Mouse (Mus musculus): ENCODE measurements at regions not wholly inside any gene's neighbourhood (a gene's known extent, or its start where the extent isn't known, plus 50 kb on each side); places are given as distances from the start of the nearest gene placed in this dataset.

DNA sequence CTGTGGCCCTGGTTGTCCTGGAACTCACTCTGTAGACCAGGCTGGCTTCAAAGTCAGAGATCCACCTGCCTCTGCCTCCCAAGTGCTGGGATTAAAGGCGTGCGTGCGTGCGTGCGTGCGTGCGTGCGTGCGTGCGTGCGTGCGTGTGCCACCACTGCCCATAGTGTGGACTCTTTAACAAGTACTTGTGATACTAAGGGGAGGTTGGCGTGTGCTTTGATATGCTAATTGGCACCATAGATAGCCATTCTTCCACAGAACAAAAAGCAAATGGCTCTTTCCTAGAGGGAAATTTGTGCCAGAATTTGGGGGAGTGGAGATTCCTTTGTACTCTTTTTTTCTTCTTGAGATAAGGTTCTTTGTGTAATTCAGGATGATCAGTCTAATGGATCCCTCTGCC lies 91.3 kb upstream of the Nr5a2 start:
- ATAC-seq (replicated peaks; ENCODE audit: low FRiP score), result no peak
- 90% methylated on average over 13 of the region's 13 CpGs for WGBS

DNA sequence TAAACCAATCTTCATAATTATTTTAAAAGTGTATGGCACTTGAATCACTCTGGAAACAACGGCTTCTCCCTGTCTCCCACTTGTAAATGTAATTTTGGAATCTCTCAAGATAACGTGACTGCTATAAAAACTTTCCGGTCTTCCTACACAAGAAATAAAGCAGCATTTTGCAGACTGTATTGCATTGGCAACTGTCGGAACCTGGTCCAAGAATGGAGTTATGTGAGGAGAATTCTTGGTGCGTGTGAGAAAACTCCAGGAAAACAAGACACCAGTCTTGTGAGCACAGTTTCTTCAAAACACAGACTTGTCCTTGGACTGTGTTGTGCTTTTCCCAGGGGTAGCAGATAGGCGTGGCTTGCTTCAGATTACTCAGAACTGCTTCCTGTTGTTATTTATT lies 83.8 kb upstream of the Nr5a2 start:
- Histone ChIP-seq H3K9ac (ENCODE audit: low read depth, low read length) (no peak overlapping the region), H3K4me1 (replicated peaks; ENCODE audit: control insufficient read depth, insufficient read depth, low read length) (no peaks in the 10 kb centered on the region), H3K27ac (ENCODE audit: low read depth, low read length) (no peak overlapping the region), H3K4me3 (ENCODE audit: low read depth, low read length) (no peak overlapping the region), H3K27me3 (replicated peaks; ENCODE audit: control insufficient read depth, insufficient read depth, low read length) (no peaks in the 10 kb centered on the region), H3K9me3 (ENCODE audit: control insufficient read depth, low read length) (no peaks in the 10 kb centered on the region), H3K36me3 (ENCODE audit: control insufficient read depth, insufficient read depth, low read length) (no peaks in the 10 kb centered on the region), H3K4me2 (no peak overlapping the region)
- DNase-seq (ENCODE audit: low spot score) (no peak), ATAC-seq (replicated peaks; ENCODE audit: low FRiP score) (no peak)
- WGBS, result 84% methylated on average over 6 of the region's 6 CpGs

More for the DNA sequence above, 91.3 kb upstream of the Nr5a2 start:
- Histone ChIP-seq H3K9me3 (ENCODE audit: control insufficient read depth, low read length) (no peaks in the 10 kb centered on the region), H3K27ac (ENCODE audit: low read depth, low read length) (no peak overlapping the region), H3K4me2 (no peak overlapping the region), H3K9ac (ENCODE audit: low read depth, low read length) (no peak overlapping the region), H3K4me1 (replicated peaks; ENCODE audit: control insufficient read depth, insufficient read depth, low read length) (no peaks in the 10 kb centered on the region), H3K36me3 (ENCODE audit: control insufficient read depth, insufficient read depth, low read length) (no peaks in the 10 kb centered on the region), H3K27me3 (replicated peaks; ENCODE audit: control insufficient read depth, insufficient read depth, low read length) (no peaks in the 10 kb centered on the region), H3K4me3 (ENCODE audit: low read depth, low read length) (no peak overlapping the region)
- DNase-seq (ENCODE audit: low spot score), result no peak

DNA sequence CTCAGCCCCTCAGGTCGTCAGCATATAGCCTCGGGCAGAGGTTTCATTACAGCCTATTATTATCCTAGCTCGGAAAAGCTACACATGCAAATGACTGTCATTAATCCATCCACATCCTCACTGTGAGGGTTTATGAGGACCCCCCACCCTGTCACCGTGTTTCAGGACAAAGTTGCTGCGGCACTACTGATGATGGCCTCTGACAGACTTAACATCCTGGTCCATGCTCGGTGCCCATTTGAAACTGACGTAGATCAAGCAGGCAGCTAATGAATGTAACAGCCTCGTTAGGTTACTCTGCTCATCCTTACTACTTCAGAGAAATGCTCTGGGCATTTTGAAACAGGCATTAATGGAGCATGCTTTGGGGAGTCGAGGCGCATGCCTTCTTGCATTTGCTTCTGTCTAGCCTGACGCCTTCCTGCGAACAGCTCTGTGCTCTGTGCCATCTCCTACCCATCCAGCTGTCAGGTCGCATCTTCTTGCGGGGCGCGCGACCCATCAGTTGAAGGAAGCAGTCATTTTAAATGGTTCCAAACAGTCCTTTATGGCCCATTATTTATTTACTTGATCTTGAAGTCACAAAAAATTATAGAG lies 82.3 kb upstream of the Nr5a2 start:
- ATAC-seq (replicated peaks; ENCODE audit: low FRiP score), result no peak
- no peak overlapping the region for H3K27ac ChIP-seq (ENCODE audit: low read depth, low read length)
- DNase-seq (ENCODE audit: low spot score), result no peak
- H3K9ac ChIP-seq (ENCODE audit: low read depth, low read length), result no peak overlapping the region
- H3K27me3 ChIP-seq (replicated peaks; ENCODE audit: control insufficient read depth, insufficient read depth, low read length), result no peaks in the 10 kb centered on the region
- no peaks in the 10 kb centered on the region for H3K4me1 ChIP-seq (replicated peaks; ENCODE audit: control insufficient read depth, insufficient read depth, low read length)
- no peaks in the 10 kb centered on the region for H3K36me3 ChIP-seq (ENCODE audit: control insufficient read depth, insufficient read depth, low read length)
- no peaks in the 10 kb centered on the region for H3K9me3 ChIP-seq (ENCODE audit: control insufficient read depth, low read length)
- no peak overlapping the region for H3K4me2 ChIP-seq
- WGBS, result 84% methylated on average over 17 of the region's 17 CpGs
- no peak overlapping the region for H3K4me3 ChIP-seq (ENCODE audit: low read depth, low read length)

DNA sequence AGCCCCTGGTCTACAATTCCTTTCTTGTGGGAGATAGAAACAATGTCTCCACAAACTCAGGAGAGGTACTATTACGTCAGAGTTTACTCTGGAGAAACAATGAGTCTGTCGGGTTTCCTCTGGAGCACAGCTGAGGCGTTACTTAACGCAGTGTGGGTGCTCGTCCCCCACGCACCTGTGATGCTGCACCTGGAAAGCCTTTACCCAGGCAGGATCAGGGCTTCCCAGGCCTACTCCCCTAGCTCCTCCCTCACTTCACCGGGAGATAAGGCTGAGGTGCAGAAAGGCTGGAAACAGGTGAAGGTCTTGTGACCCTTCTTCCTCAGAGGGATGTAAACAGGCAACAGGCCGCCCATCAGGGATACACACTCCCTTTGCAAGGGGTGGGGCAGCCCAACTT lies 80.7 kb upstream of the Nr5a2 start:
- 59% methylated on average over 8 of the region's 8 CpGs for WGBS
- Histone ChIP-seq H3K27ac (ENCODE audit: low read depth, low read length) (no peak overlapping the region), H3K4me1 (replicated peaks; ENCODE audit: control insufficient read depth, insufficient read depth, low read length) (no peaks in the 10 kb centered on the region), H3K4me3 (ENCODE audit: low read depth, low read length) (no peak overlapping the region), H3K36me3 (ENCODE audit: control insufficient read depth, insufficient read depth, low read length) (no peaks in the 10 kb centered on the region), H3K9me3 (ENCODE audit: control insufficient read depth, low read length) (no peaks in the 10 kb centered on the region), H3K9ac (ENCODE audit: low read depth, low read length) (no peak overlapping the region), H3K4me2 (no peak overlapping the region), H3K27me3 (replicated peaks; ENCODE audit: control insufficient read depth, insufficient read depth, low read length) (no peaks in the 10 kb centered on the region)
- ATAC-seq (replicated peaks; ENCODE audit: low FRiP score) (no peak), DNase-seq (ENCODE audit: low spot score) (no peak)

- no peaks in the 10 kb centered on the region for H3K9me3 ChIP-seq (ENCODE audit: control insufficient read depth, low read length)
- DNase-seq (ENCODE audit: low spot score) (no peak), ATAC-seq (replicated peaks; ENCODE audit: low FRiP score) (no peak)
- no peaks in the 10 kb centered on the region for H3K27me3 ChIP-seq (replicated peaks; ENCODE audit: control insufficient read depth, insufficient read depth, low read length)
- no peak overlapping the region for H3K27ac ChIP-seq (ENCODE audit: low read depth, low read length)
- no peak overlapping the region for H3K4me2 ChIP-seq
- H3K36me3 ChIP-seq (ENCODE audit: control insufficient read depth, insufficient read depth, low read length), result no peaks in the 10 kb centered on the region
- H3K4me3 ChIP-seq (ENCODE audit: low read depth, low read length), result no peak overlapping the region
- no peaks in the 10 kb centered on the region; the same call in 1 of the 2 replicates for H3K4me1 ChIP-seq (replicated peaks; ENCODE audit: control insufficient read depth, insufficient read depth, low read length)
- 81% methylated on average over 6 of the region's 6 CpGs for WGBS
- H3K9ac ChIP-seq (ENCODE audit: low read depth, low read length), result no peak overlapping the region
Observed at GRCm38 (mm10) chr1:137034586-137034985, 74.3 kb upstream of the Nr5a2 start.

DNA sequence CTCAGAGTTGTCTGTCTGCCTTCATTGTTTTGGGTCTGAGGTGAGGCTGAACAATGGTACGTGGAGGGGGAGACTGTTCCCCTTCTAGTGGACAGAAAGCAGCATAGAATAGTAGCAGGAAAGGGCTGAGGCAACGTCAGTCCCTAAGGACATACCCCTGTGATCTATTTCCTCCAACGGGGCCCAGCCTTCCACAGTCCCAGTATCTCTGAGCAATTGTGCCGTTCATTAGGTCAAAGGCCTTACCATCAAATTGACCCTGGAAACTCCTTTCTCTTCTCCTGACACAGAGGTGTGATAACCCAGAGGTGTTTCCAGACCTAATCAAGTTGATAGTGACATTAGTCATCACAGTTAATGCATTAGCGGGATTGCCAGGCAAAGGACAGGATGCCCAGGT lies 73.4 kb upstream of the Nr5a2 start:
- 59% methylated on average over 5 of the region's 5 CpGs for WGBS
- Histone ChIP-seq H3K4me2 (no peak overlapping the region), H3K27me3 (replicated peaks; ENCODE audit: control insufficient read depth, insufficient read depth, low read length) (no peaks in the 10 kb centered on the region), H3K36me3 (ENCODE audit: control insufficient read depth, insufficient read depth, low read length) (no peaks in the 10 kb centered on the region), H3K4me3 (ENCODE audit: low read depth, low read length) (no peak overlapping the region), H3K4me1 (replicated peaks; ENCODE audit: control insufficient read depth, insufficient read depth, low read length) (no peaks in the 10 kb centered on the region; the same call in 1 of the 2 replicates), H3K27ac (ENCODE audit: low read depth, low read length) (no peak overlapping the region), H3K9ac (ENCODE audit: low read depth, low read length) (no peak overlapping the region), H3K9me3 (ENCODE audit: control insufficient read depth, low read length) (no peaks in the 10 kb centered on the region)
- no peak for ATAC-seq (replicated peaks; ENCODE audit: low FRiP score)
- no peak for DNase-seq (ENCODE audit: low spot score)

DNA sequence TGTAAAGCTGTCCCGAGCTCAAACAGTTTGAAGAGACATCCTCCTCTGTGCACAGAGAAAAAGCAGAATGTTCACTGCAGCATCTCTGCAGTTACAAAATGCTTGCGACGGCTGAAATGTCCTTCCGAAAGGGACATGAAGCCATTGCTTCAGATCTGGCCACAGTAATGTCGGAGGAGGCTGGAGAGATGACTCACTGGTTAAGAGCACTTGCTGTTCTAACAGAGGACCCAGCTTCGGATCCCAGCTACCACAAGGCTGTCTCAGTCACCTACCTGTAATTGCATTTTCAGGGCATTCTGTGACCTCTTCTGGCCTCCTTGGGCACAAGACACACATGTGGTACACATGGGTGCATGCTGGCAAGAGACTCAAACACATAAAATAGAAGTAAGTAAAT lies 63.5 kb upstream of the Nr5a2 start:
- no peaks in the 10 kb centered on the region for H3K36me3 ChIP-seq (ENCODE audit: control insufficient read depth, insufficient read depth, low read length)
- ATAC-seq (replicated peaks; ENCODE audit: low FRiP score) (no peak), DNase-seq (ENCODE audit: low spot score) (no peak)
- H3K9ac ChIP-seq (ENCODE audit: low read depth, low read length), result no peak overlapping the region
- no peak overlapping the region for H3K27ac ChIP-seq (ENCODE audit: low read depth, low read length)
- no peak overlapping the region for H3K4me3 ChIP-seq (ENCODE audit: low read depth, low read length)
- WGBS, result 80% methylated on average over 6 of the region's 6 CpGs
- H3K4me1 ChIP-seq (replicated peaks; ENCODE audit: control insufficient read depth, insufficient read depth, low read length), result no peaks in the 10 kb centered on the region
- H3K9me3 ChIP-seq (ENCODE audit: control insufficient read depth, low read length), result no peaks in the 10 kb centered on the region
- no peak overlapping the region for H3K4me2 ChIP-seq
- H3K27me3 ChIP-seq (replicated peaks; ENCODE audit: control insufficient read depth, insufficient read depth, low read length), result no peaks in the 10 kb centered on the region

GRCm38 (mm10) chr1:137020528-137020927 lies 60.3 kb upstream of the Nr5a2 start:
- DNase-seq (ENCODE audit: low spot score) (no peak), ATAC-seq (replicated peaks; ENCODE audit: low FRiP score) (no peak)
- Histone ChIP-seq H3K9me3 (ENCODE audit: control insufficient read depth, low read length) (no peaks in the 10 kb centered on the region), H3K27ac (ENCODE audit: low read depth, low read length) (no peak overlapping the region), H3K4me1 (replicated peaks; ENCODE audit: control insufficient read depth, insufficient read depth, low read length) (no peaks in the 10 kb centered on the region), H3K36me3 (ENCODE audit: control insufficient read depth, insufficient read depth, low read length) (no peaks in the 10 kb centered on the region), H3K4me3 (ENCODE audit: low read depth, low read length) (no peak overlapping the region), H3K4me2 (no peak overlapping the region), H3K9ac (ENCODE audit: low read depth, low read length) (no peak overlapping the region), H3K27me3 (replicated peaks; ENCODE audit: control insufficient read depth, insufficient read depth, low read length) (no peaks in the 10 kb centered on the region)
- 60% methylated on average over 1 of the region's 1 CpGs for WGBS

DNA sequence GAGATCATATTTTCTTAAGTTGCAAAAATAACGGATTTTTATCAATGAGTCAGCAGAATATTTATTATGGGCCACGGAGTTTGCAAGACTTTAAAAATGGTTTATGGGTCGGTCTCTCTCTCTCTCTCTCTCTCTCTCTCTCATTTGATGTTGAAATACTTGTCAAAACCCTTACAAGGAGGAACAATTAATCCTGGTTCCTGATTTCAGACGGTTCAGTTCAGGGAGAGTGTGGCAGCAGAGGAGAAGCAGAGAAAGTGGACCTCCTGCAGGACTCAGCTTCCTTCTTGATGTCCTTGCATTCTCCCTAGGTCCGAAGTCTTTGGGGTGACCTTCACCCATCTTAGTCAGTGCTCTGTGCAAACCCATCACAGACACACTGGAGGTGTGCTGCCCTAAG lies 57.4 kb upstream of the Nr5a2 start:
- H3K4me1 ChIP-seq (replicated peaks; ENCODE audit: control insufficient read depth, insufficient read depth, low read length), result no peaks in the 10 kb centered on the region
- H3K9me3 ChIP-seq (ENCODE audit: control insufficient read depth, low read length), result no peaks in the 10 kb centered on the region
- H3K4me2 ChIP-seq, result no peak overlapping the region
- DNase-seq (ENCODE audit: low spot score), result no peak
- H3K36me3 ChIP-seq (ENCODE audit: control insufficient read depth, insufficient read depth, low read length), result no peaks in the 10 kb centered on the region
- H3K4me3 ChIP-seq (ENCODE audit: low read depth, low read length), result no peak overlapping the region
- no peak for ATAC-seq (replicated peaks; ENCODE audit: low FRiP score)
- no peak overlapping the region for H3K9ac ChIP-seq (ENCODE audit: low read depth, low read length)
- no peaks in the 10 kb centered on the region for H3K27me3 ChIP-seq (replicated peaks; ENCODE audit: control insufficient read depth, insufficient read depth, low read length)
- H3K27ac ChIP-seq (ENCODE audit: low read depth, low read length), result no peak overlapping the region
- 72% methylated on average over 5 of the region's 5 CpGs for WGBS
